Mouse (Mus musculus) T-helper 17 cell (primary cell): ENCODE results near the gene Gm45716.

ENCODE experiments used
- in situ Hi-C, 2 experiments: fragments of 300-600 bp; cut with MboI, MseI; formaldehyde crosslinking; loops; 1 replicate in 1 of 2; 2 replicates in 1 of 2; pipeline ENCODE4 v1.15.1; 2025; ENCODE audit warnings: high pct_unique_total_duplicates in 2 of 2

Gene Gm45716

GRCm38 (mm10) chr11:90249025-90249650 is 61.7 kb downstream of the Gm45716 start, which contains the start of gene Mmd:
Gene Mmd, plus strand, starts transcription at chr11:90249456.
- in situ Hi-C loops = no loop called here

GRCm38 (mm10) chr11:90249701-90250141 is 62.2 kb downstream of the Gm45716 start:
- in situ Hi-C loops = loop anchor here (10.0 to 25.0 kb wide), 3 partner anchors 1155 to 1245 kb away; no protein-coding TSS in a partner anchor

- in situ Hi-C loops = loop anchor here (10.0 to 25.0 kb wide), 3 partner anchors 1155 to 1245 kb away; no protein-coding TSS in a partner anchor
Measured at GRCm38 (mm10) chr11:90250189-90250588, 62.7 kb downstream of the Gm45716 start.

GRCm38 (mm10) chr11:90250730-90251129 is 63.2 kb downstream of the Gm45716 start:
- in situ Hi-C loops = loop anchor here (10.0 to 25.0 kb wide), 3 partner anchors 1156 to 1246 kb away; no protein-coding TSS in a partner anchor

GRCm38 (mm10) chr11:90251923-90252322 is 64.4 kb downstream of the Gm45716 start:
- in situ Hi-C loops = loop anchor here (10.0 to 25.0 kb wide), 3 partner anchors 1157 to 1247 kb away; no protein-coding TSS in a partner anchor

- in situ Hi-C loops = loop anchor here (10.0 to 25.0 kb wide), 3 partner anchors 1158 to 1248 kb away; no protein-coding TSS in a partner anchor
Measured at GRCm38 (mm10) chr11:90252366-90252765, 64.9 kb downstream of the Gm45716 start.

GRCm38 (mm10) chr11:90254536-90254935 is 67.1 kb downstream of the Gm45716 start:
- in situ Hi-C loops = loop anchor here (10.0 to 25.0 kb wide), 3 partner anchors 1160 to 1250 kb away; no protein-coding TSS in a partner anchor

GRCm38 (mm10) chr11:90255687-90256086 is 68.2 kb downstream of the Gm45716 start:
- in situ Hi-C loops = loop anchor here (10.0 to 25.0 kb wide), 3 partner anchors 1161 to 1251 kb away; no protein-coding TSS in a partner anchor

GRCm38 (mm10) chr11:90256833-90257525 is 69.5 kb downstream of the Gm45716 start:
- in situ Hi-C loops = loop anchor here (10.0 to 25.0 kb wide), 3 partner anchors 1162 to 1252 kb away; no protein-coding TSS in a partner anchor

GRCm38 (mm10) chr11:90258321-90258927 is 70.9 kb downstream of the Gm45716 start:
- in situ Hi-C loops = loop anchor here (10.0 to 25.0 kb wide), 3 partner anchors 1164 to 1254 kb away; no protein-coding TSS in a partner anchor

GRCm38 (mm10) chr11:90259071-90259470 is 71.6 kb downstream of the Gm45716 start:
- in situ Hi-C loops = loop anchor here (10.0 to 25.0 kb wide), 3 partner anchors 1164 to 1254 kb away; no protein-coding TSS in a partner anchor

GRCm38 (mm10) chr11:90259826-90260225 is 72.3 kb downstream of the Gm45716 start:
- in situ Hi-C loops = loop anchor here (10.0 to 25.0 kb wide), 3 partner anchors 1165 to 1255 kb away; no protein-coding TSS in a partner anchor

- in situ Hi-C loops = loop anchor here in 1 of 2 experiments (25.0 kb wide), 1 partner anchor 1177 kb away; no protein-coding TSS in a partner anchor
Measured at GRCm38 (mm10) chr11:90264180-90264579, 76.7 kb downstream of the Gm45716 start.

GRCm38 (mm10) chr11:90265581-90265980 is 78.1 kb downstream of the Gm45716 start:
- in situ Hi-C loops = loop anchor here in 1 of 2 experiments (25.0 kb wide), 1 partner anchor 1178 kb away; no protein-coding TSS in a partner anchor

- in situ Hi-C loops = loop anchor here in 1 of 2 experiments (25.0 kb wide), 1 partner anchor 1182 kb away; no protein-coding TSS in a partner anchor
Measured at GRCm38 (mm10) chr11:90268934-90269333, 81.5 kb downstream of the Gm45716 start.

GRCm38 (mm10) chr11:90269398-90270123 is 82.1 kb downstream of the Gm45716 start:
- in situ Hi-C loops = loop anchor here in 1 of 2 experiments (25.0 kb wide), 1 partner anchor 1182 kb away; no protein-coding TSS in a partner anchor

- in situ Hi-C loops = loop anchor here in 1 of 2 experiments (25.0 kb wide), 1 partner anchor 1183 kb away; no protein-coding TSS in a partner anchor
Measured at GRCm38 (mm10) chr11:90270132-90270877, 82.8 kb downstream of the Gm45716 start.

- in situ Hi-C loops = loop anchor here in 1 of 2 experiments (25.0 kb wide), 1 partner anchor 1187 kb away; no protein-coding TSS in a partner anchor
Measured at GRCm38 (mm10) chr11:90274187-90274586, 86.7 kb downstream of the Gm45716 start.

- in situ Hi-C loops = loop anchor here in 1 of 2 experiments (25.0 kb wide), 1 partner anchor 288 kb away; no protein-coding TSS in a partner anchor
Measured at GRCm38 (mm10) chr11:90275663-90276062, 88.2 kb downstream of the Gm45716 start.
